8 mouse cellular contexts compared by ENCODE assay signal in genomic region chr16:3116113-3116511, GRCm38 (mm10).
DNase-seq lines count a peak whose midpoint lies in the region; ATAC-seq and TF ChIP-seq lines count a peak whose summit lies in the region.
"Not testable (repeated sequence)": the region's sequence is repeated elsewhere in the genome, so short reads cannot be mapped to it uniquely, and the experiment has no call there.

No protein-coding gene starts in this region.

- H3K36me3 ChIP-seq in hindbrain, embryonic 11.5 days (ENCODE audit: control insufficient read depth, insufficient read depth, low read length) = not testable (repeated sequence)

- H3K4me1 ChIP-seq in hindbrain, embryonic 11.5 days (replicated peaks; ENCODE audit: control insufficient read depth, insufficient read depth, low read length) = not testable (repeated sequence)

- not testable (repeated sequence) for H3K4me3 ChIP-seq in hindbrain, embryonic 11.5 days (ENCODE audit: low read depth, low read length); layer of hippocampus, adult 2 months

- WGBS in hindbrain, embryonic 11.5 days = 86% methylated on average over 2 of the region's 3 CpGs

- not testable (repeated sequence) for H3K27ac ChIP-seq in hindbrain, embryonic 11.5 days (ENCODE audit: low read depth, low read length); layer of hippocampus, adult 2 months

- 0 out of 2 replicates have a peak, but pooled peaks have one; percentile 47 for ATAC-seq in hindbrain, embryonic 11.5 days (ENCODE audit: low FRiP score)

- not testable (repeated sequence) for H3K4me2 ChIP-seq in hindbrain, embryonic 11.5 days (replicated peaks; ENCODE audit: low read depth, low read length)

- H3K27me3 ChIP-seq in hindbrain, embryonic 11.5 days (ENCODE audit: control insufficient read depth, insufficient read depth, low read length) = not testable (repeated sequence)

- TF ChIP-seq CTCF in layer of hippocampus, adult 2 months (conservative IDR thresholded peaks at IDR 0.05) = not testable (repeated sequence)

- not testable (repeated sequence) for H3K9me3 ChIP-seq in hindbrain, embryonic 11.5 days (ENCODE audit: control insufficient read depth, low read length)

- not testable (repeated sequence) for H3K9ac ChIP-seq in hindbrain, embryonic 11.5 days (ENCODE audit: low read depth, low read length)

- peak; percentile 3 for DNase-seq in ES-CJ7 (ENCODE audit: low read depth, low spot score)
- peak; percentile 37 for DNase-seq in c-Kit-positive CD71-positive TER-119-positive erythroid progenitor cells, embryonic 14.5 days (ENCODE audit: low spot score)
- DNase-seq in gastrocnemius, adult 18-20 months (ENCODE audit: low spot score) = peak; percentile 65
- not testable (repeated sequence) for DNase-seq in hindbrain, embryonic 11.5 days (ENCODE audit: low spot score)
- DNase-seq in layer of hippocampus, adult 2 months (ENCODE audit: low spot score in 2 of 2) = peak; percentile 42 to 59
- DNase-seq in lung, postnatal 10 days = peak; percentile 43
- DNase-seq in right cerebral cortex, postnatal 36 days (ENCODE audit: low spot score in 2 of 2) = peak; percentile 17 to 42
- DNase-seq in urinary bladder, postnatal 25 days (ENCODE audit: low spot score) = peak; percentile 57
